Mouse (Mus musculus): ENCODE data around the gene Mndal.
"Not testable (repeated sequence)": the region's sequence is repeated elsewhere in the genome, so short reads cannot be mapped to it uniquely, and the experiment has no call there.

DNA sequence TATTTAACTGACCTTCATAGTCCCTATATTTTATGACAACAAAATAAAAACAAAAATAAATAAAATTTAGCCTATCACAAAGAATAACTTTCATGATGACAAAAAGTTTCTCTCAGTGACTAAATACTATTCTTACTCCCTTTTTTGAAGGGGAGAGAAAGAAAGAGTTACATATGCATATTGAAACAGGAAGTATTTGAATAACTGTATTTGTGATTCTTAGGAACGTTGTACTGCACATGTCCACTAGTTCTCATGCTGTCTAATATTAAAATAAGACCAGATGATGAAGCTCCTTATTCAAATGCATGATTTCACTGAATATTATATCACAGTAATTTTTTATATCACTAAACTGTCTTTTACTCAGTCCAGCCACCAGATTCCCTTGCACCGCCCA is 140.5 kb downstream of the Mndal start:
- not testable (repeated sequence) for TF ChIP-seq POLR2A (IDR thresholded peaks at IDR 0.05; ENCODE audit: borderline replicate concordance, control insufficient read depth, low read depth, low read length); CTCF (IDR thresholded peaks at IDR 0.05; ENCODE audit: control insufficient read depth, insufficient read depth, low read length)

Data from bone marrow, adult 2 months (tissue).